Mouse (Mus musculus): ENCODE measurements around the gene Rac1. TPM values are rescaled to one million over a fixed set of nuclear protein-coding genes. Genes with fewer than 3 reads are reported as not detected.
A peak's percentile ranks its signal among the peaks of the same experiment; 100 is the strongest.

The Rac1 gene
- polyA plus RNA-seq, 1 experiment from 2014 or later = 391 TPM

GRCm38 (mm10) chr5:143484955-143485354, 42.9 kb downstream of the Rac1 start:
- ATAC-seq (ENCODE audit: low FRiP score) = no peak
- Histone ChIP-seq H3K9me3 (no peaks in the 10 kb centered on the region), H3K4me2 (no peak overlapping the region), H3K27me3 (no peaks in the 10 kb centered on the region), H3K36me3 (peaks cover 89% of the 10 kb centered on the region), H3K9ac (no peak overlapping the region), H3K4me3 (no peak overlapping the region), H3K27ac (no peak overlapping the region), H3K4me1 (replicated peaks) (no peaks in the 10 kb centered on the region)
- WGBS = 94% methylated on average over 5 of the region's 5 CpGs

GRCm38 (mm10) chr5:143477901-143478300, 49.9 kb downstream of the Rac1 start:
- Histone ChIP-seq H3K4me3 (no peak overlapping the region), H3K9ac (no peak overlapping the region), H3K4me2 (no peak overlapping the region), H3K36me3 (peaks cover 94% of the 10 kb centered on the region), H3K9me3 (no peaks in the 10 kb centered on the region), H3K4me1 (replicated peaks) (no peaks in the 10 kb centered on the region), H3K27ac (no peak overlapping the region), H3K27me3 (no peaks in the 10 kb centered on the region)
- WGBS = 97% methylated on average over 3 of the region's 3 CpGs
- ATAC-seq (ENCODE audit: low FRiP score) = no peak

GRCm38 (mm10) chr5:143476013-143476412, 51.8 kb downstream of the Rac1 start:
- Histone ChIP-seq H3K36me3 (peaks cover 91% of the 10 kb centered on the region), H3K27me3 (no peaks in the 10 kb centered on the region), H3K4me1 (replicated peaks) (no peaks in the 10 kb centered on the region), H3K9ac (no peak overlapping the region), H3K27ac (no peak overlapping the region), H3K4me3 (no peak overlapping the region), H3K4me2 (no peak overlapping the region), H3K9me3 (no peaks in the 10 kb centered on the region)
- WGBS = 99% methylated on average over 6 of the region's 6 CpGs
- ATAC-seq (ENCODE audit: low FRiP score) = no peak

DNA sequence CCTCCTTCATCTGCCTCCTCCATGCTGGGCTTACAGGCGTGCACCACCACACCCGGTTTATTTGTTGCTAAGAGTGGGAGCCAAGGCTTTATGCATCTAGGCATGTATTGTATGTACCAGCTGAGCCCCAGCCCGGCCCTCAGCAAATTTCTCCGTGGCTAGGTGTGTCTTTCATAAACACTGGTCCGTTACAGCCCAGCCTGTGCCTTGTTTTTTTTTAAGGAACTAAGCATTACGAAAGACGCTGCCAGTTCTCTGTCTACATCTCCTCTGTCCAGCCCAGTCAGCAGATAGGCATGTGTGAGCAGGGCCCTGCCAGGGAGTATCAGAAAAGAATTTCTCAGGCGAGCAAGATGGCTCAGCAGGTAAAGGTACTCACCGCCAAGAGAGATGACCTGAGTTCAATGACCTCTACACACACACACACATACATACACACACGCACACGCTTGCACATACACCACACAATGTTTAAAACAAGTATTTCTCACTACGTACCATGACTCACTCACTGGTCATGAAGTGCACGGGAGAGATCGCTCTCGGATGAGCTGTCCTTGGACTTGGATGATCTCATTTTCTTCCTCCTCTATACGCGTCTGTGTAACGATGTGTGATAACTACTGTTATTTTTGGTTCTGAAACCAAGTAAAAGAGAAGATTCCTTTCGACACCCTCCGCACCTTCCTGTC, 52.5 kb downstream of the Rac1 start:
- Histone ChIP-seq H3K27me3 (no peaks in the 10 kb centered on the region), H3K9me3 (no peaks in the 10 kb centered on the region), H3K4me1 (replicated peaks) (no peaks in the 10 kb centered on the region), H3K27ac (no peak overlapping the region), H3K4me3 (no peak overlapping the region), H3K4me2 (no peak overlapping the region), H3K9ac (no peak overlapping the region), H3K36me3 (peaks cover 90% of the 10 kb centered on the region)
- 94% methylated on average over 20 of the region's 20 CpGs for WGBS
- ATAC-seq (ENCODE audit: low FRiP score) = no peak

GRCm38 (mm10) chr5:143471953-143472618, 55.8 kb downstream of the Rac1 start:
- no peaks in the 10 kb centered on the region for H3K27me3 ChIP-seq
- no peak overlapping the region for H3K9ac ChIP-seq
- WGBS = 92% methylated on average over 9 of the region's 9 CpGs
- no peaks in the 10 kb centered on the region for H3K9me3 ChIP-seq
- H3K27ac ChIP-seq = no peak overlapping the region
- H3K4me2 ChIP-seq = no peak overlapping the region
- no peak for ATAC-seq (ENCODE audit: low FRiP score)
- no peak overlapping the region for H3K4me3 ChIP-seq
- peaks cover 92% of the 10 kb centered on the region for H3K36me3 ChIP-seq
- no peaks in the 10 kb centered on the region for H3K4me1 ChIP-seq (replicated peaks)

GRCm38 (mm10) chr5:143471165-143471546, 56.7 kb downstream of the Rac1 start:
- no peaks in the 10 kb centered on the region for H3K27me3 ChIP-seq
- no peak for ATAC-seq (ENCODE audit: low FRiP score)
- H3K36me3 ChIP-seq = peaks cover 87% of the 10 kb centered on the region
- no peak overlapping the region for H3K9ac ChIP-seq
- no peaks in the 10 kb centered on the region for H3K9me3 ChIP-seq
- no peak overlapping the region for H3K4me3 ChIP-seq
- H3K27ac ChIP-seq = no peak overlapping the region; the same call in 1 of the 2 replicates
- H3K4me1 ChIP-seq (replicated peaks) = peaks cover 5% of the 10 kb centered on the region; the same call in 1 of the 2 replicates
- no peak overlapping the region for H3K4me2 ChIP-seq
- WGBS = 90% methylated on average over 3 of the region's 3 CpGs

DNA sequence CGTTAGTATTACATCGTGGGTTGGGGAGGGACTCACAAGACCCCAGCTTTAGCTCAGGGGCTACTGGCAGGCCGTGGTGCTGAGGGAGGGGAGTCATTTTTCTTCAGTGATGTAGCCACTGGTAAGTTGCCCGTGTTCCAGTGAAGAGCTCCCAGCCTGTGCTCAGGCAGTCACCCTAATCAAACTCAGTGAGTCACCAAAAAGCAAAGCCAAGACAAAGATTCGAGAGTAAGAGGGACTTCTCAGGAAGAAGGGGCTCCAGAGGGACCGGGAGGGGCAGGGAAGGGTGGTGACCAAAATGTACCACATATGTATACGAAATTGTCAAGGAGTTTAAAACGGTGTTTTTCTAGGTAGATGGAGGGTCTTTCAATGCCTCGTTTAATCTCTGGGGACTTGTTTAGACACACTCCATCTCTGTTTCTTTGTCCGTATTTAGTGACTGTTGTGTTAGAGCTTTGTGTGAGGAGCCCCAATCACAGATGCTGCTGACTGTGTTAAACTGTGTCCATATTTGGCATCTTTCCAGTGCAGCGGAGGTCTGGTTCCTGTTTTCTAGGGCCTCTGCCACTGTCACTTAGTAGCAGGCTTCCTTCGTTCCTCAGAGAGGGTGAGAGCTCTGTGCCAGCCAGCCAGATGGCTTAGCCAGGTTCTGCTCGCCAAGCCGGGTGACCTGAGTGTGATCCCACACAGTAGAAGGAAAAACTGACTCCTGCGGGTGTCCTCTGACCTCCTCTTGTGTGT, 57.2 kb downstream of the Rac1 start:
- WGBS = 77% methylated on average over 15 of the region's 15 CpGs
- Histone ChIP-seq H3K4me1 (replicated peaks) (peaks cover 10% of the 10 kb centered on the region), H3K27me3 (no peaks in the 10 kb centered on the region), H3K36me3 (peaks cover 81% of the 10 kb centered on the region), H3K27ac (peak overlapping the region; percentile 58), H3K4me2 (no peak overlapping the region), H3K9me3 (no peaks in the 10 kb centered on the region), H3K9ac (no peak overlapping the region), H3K4me3 (no peak overlapping the region)
- ATAC-seq (ENCODE audit: low FRiP score) = no peak

DNA sequence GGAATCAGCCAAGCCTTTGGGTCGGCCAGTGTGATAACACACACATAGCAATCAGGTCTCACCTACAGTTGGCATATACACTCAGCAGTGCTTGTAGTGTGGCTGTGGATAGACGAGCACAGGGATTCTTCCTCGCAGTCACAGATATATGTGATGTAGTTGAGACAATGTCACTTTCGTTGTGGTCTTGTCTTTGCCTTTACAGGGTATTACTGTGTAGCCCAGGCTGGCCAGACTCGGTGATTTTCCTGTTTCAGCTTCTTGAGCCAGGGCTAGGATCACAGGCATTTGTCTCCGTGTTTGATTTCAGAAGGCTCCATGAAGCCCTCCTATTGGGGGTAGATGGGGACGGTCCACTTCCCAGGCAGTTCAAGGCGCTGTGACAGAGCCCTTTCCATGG, 58.2 kb downstream of the Rac1 start:
- Histone ChIP-seq H3K4me3 (no peak overlapping the region), H3K4me1 (replicated peaks) (peaks cover 16% of the 10 kb centered on the region), H3K36me3 (peaks cover 72% of the 10 kb centered on the region), H3K27ac (no peak overlapping the region), H3K9ac (no peak overlapping the region), H3K9me3 (no peaks in the 10 kb centered on the region), H3K27me3 (no peaks in the 10 kb centered on the region), H3K4me2 (no peak overlapping the region)
- no peak for ATAC-seq (ENCODE audit: low FRiP score)
- 94% methylated on average over 8 of the region's 8 CpGs for WGBS

GRCm38 (mm10) chr5:143467931-143468330, 59.9 kb downstream of the Rac1 start:
- Histone ChIP-seq H3K27me3 (no peaks in the 10 kb centered on the region), H3K4me2 (no peak overlapping the region), H3K9ac (no peak overlapping the region), H3K36me3 (peaks cover 55% of the 10 kb centered on the region), H3K4me3 (no peak overlapping the region), H3K4me1 (replicated peaks) (peaks cover 24% of the 10 kb centered on the region), H3K9me3 (no peaks in the 10 kb centered on the region), H3K27ac (no peak overlapping the region)
- 94% methylated on average over 6 of the region's 6 CpGs for WGBS
- ATAC-seq (ENCODE audit: low FRiP score) = no peak

GRCm38 (mm10) chr5:143466891-143467669, 60.8 kb downstream of the Rac1 start:
- Histone ChIP-seq H3K27me3 (no peaks in the 10 kb centered on the region), H3K36me3 (peaks cover 48% of the 10 kb centered on the region), H3K4me2 (no peak overlapping the region), H3K4me1 (replicated peaks) (peaks cover 24% of the 10 kb centered on the region), H3K4me3 (no peak overlapping the region), H3K27ac (no peak overlapping the region), H3K9me3 (no peaks in the 10 kb centered on the region), H3K9ac (no peak overlapping the region)
- WGBS = 93% methylated on average over 23 of the region's 23 CpGs
- no peak for ATAC-seq (ENCODE audit: low FRiP score)

DNA sequence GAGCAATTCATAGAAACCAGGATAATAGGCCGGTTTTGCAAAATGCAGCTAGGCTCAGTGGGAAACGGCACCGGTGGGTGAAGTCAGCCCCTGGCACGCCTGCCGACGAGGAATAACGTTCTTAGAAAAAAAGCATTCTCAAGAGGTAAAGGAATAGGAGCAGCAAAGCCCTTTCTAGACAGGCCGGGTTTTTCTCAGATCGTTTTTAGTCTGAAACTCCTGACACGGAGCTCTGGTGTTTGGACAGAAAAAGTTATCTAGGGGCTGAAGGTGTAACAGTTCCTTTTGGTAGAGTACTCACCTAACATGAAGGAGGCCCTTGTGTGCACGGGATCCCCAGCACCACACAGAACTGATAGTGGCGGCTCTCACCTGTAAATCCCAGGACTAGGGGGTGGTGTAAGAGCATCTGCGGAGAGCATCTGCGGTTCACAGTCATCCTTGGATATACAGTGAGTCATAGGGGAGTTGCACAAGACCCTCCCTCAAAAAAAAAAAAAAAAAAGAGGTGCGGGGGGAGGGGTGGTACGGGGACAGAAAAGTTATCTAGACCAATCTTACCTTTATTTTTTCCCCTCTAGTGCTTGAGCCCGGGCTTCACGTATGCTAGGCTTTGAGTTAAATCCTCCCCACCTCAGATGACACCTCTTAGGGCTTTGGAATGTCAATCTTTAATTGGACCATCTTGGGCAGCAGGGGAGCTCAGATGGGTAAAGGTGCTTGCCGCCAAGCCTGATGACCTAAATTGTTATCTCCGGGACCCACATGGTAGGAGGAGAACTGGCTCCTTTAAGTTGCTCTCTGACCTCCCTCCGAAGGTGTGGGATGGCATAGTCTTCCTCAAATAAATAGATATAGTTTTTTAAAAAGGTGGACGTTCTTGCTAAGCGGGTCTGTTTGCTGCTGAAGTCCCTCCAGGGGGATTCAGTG, 62.4 kb downstream of the Rac1 start:
- Histone ChIP-seq H3K27ac (peak overlapping the region; percentile 84; the same call in 1 of the 2 replicates), H3K9me3 (no peaks in the 10 kb centered on the region), H3K4me3 (peak overlapping the region; percentile 81), H3K4me1 (replicated peaks) (peaks cover 24% of the 10 kb centered on the region), H3K27me3 (no peaks in the 10 kb centered on the region), H3K4me2 (peak overlapping the region; percentile 84), H3K9ac (peak overlapping the region; percentile 86), H3K36me3 (peaks cover 37% of the 10 kb centered on the region)
- ATAC-seq (ENCODE audit: low FRiP score) = no peak
- 39% methylated on average over 23 of the region's 23 CpGs for WGBS

All from hindbrain, embryonic 13.5 days (tissue).